Mouse (Mus musculus): Measurements from ENCODE around the gene Mup13.
"Not testable (repeated sequence)": the region's sequence is repeated elsewhere in the genome, so short reads cannot be mapped to it uniquely, and the experiment has no call there.

Mup13 gene

GRCm38 (mm10) chr4:61228186-61228585 is at the start of gene Mup13:
Mup13 (minus strand) TSS chr4:61228286.
- not testable (repeated sequence) for DNase-seq

Data from B cell, adult 2 months (primary cell).